Mouse (Mus musculus): ENCODE data around the gene Abcc10. TPM values are rescaled to one million over a fixed set of nuclear protein-coding genes. Genes with fewer than 3 reads are reported as not detected.

Abcc10 gene
- total RNA-seq, 2 experiments from 2014 or later, result 7.7 to 8.6 TPM

DNA sequence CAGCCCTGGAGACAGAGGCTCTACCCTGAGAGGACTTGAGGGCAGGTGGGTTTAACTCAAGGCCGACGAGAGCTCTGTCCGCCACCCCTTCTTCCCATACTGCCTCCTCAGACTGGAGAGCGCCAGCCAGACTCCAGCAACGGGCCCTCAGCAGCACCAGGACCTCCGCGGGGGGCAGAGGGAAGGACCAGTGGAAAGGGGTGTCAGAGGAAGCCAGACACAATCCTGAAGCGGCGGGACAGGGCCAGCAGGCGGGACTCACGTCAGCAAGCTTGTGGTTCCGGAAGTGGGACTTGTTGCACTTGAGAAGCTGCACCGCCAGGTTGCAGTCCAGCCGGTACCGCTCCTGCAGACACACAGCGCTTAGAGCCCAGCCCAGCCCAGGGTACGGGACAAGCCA lies 68.5 kb downstream of the Abcc10 start:
- no peak for DNase-seq (ENCODE audit: low spot score in 2 of 2)

DNA sequence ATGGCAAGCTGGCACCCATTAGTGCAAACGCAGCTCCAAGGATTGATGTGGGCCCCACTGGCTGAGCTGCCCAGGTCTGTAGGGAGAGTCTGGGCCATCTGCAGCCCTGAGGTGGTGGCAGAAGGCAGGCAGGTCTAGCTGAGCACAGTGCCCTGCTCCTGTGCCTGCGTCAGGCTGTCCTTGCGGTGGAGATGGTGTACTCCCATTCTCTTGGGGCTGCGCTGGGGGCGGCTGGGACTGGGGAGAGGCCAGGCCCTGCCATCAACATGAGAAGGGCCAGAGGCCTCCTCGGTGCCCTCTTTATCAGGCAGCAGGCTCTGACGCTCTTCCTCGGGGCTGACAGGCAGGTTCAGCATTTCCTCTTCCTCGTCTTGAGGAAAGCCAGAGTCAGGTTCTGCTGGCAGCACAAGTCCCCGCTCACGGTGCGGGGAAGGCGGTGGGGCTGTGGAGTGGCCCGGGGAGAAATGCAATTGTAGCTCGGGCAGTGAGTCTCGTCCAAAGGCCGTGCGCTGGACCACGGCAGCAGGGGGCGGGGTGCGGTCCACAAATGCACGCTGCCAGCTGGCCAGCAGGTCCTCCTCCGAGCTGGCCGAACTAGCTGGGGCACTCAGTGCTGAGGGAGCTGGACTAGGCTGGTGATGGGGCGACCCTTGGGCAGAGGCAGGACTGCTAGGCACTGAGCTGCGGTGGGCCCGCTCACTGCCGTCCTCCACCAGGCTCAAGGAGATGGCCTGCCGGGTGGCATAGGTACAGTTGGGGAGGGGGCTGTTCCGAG lies 69.7 kb downstream of the Abcc10 start:
- no peak for DNase-seq (ENCODE audit: low spot score in 2 of 2)

DNA sequence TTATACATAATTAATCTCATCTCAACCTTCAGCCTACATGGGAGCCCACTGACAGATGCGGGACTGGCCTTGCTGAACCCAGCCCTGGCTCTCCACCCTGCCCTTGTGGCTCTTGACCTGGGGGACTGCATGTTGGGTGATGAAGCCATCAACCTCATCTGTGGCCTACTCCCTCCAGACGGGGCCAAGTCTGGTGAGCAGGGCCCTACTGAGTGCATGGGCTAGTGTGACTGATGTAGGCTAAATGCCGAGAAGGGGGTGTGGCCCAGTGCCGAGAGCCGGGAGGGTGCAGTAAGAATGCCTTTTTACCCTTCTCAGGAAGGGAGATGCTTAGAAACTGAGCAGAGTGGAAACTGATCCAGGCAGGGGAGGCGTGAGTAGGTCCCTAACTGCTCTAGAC lies 73.0 kb downstream of the Abcc10 start:
- no peak for DNase-seq (ENCODE audit: low spot score in 2 of 2)

DNA sequence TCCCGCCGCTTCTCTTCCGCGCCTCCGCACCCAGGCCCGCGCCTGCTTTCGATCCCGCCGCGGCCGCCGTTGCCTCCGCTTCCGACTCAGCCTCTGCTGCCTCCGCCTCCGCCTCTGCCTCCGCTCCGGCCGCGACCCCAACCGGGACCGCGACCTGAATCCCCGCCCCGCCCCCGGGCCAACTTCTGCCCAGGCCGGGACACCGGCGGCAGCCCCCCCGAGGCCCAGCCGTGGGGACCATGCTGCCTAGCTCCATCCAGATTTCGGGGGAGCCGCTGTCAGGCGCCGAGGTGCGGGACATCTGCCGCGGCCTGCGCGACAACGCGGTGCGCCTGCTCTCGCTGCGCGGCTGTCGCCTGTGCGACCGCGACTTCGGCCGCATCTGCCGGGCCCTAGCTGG lies 74.0 kb downstream of the Abcc10 start:
- DNase-seq (ENCODE audit: low spot score in 2 of 2), result no peak

DNA sequence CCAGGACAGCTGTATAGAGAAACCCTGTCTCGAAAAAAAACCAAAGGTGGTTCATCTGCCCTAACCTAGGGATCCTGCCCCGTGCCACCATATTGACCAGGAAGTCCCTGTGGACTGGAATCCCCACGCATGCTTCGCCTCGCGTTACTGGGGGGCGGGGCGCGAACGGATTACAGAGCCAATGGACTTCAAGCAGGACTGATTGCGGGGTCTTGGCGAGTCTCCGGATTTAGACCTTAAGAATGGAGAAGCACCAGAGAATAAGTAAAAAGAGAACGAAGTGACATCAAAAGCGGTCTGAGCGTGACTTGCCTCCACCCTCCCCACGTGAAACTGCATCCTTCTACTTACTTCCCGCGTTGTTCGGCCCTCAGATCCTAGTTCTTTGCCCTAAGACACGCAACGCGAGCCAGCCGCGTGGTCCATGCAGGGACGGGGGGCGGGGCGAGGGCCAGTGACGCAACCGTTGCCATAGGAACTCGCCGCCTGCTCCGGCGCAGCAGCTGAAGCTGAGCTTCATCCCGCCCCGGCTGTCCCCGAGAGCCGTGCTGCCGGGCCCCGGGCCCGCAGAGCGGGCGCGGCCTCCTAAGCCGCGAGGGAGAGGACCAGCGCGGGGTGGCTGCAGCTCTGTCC lies 74.6 kb downstream of the Abcc10 start, which contains the start of gene Lrrc73:
Gene Lrrc73 (plus strand): TSS at position 80 of the 633 bp plus-strand sequence.
- DNase-seq (ENCODE audit: low spot score in 2 of 2), result peak; percentile 90 to 96

Other genes starting within 250 kb of the Abcc10 start
- gene Mrps18a, start 217.4 kb downstream of the Abcc10 start, total RNA-seq (2021), result 10 to 100 TPM; 86.4 to 93.2 TPM
- 10 to 100 TPM; 26.2 to 28.5 TPM for gene Rsph9, start 184.1 kb downstream of the Abcc10 start, total RNA-seq (2021)
- 10 to 100 TPM; 10.5 to 11.2 TPM for gene Mad2l1bp, start 174.8 kb downstream of the Abcc10 start, total RNA-seq (2021)
- gene Gtpbp2, start 167.3 kb downstream of the Abcc10 start, total RNA-seq (2021), result 100 to 1,000 TPM; 104 to 110 TPM
- gene Polh, start 125.7 kb downstream of the Abcc10 start, total RNA-seq (2021), result 1 to 10 TPM; 4.7 to 5.9 TPM
- 10 to 100 TPM; 46.6 to 47.2 TPM for gene Xpo5, start 125.6 kb downstream of the Abcc10 start, total RNA-seq (2021)
- 10 to 100 TPM; 36.0 to 38.5 TPM for gene Polr1c, start 80.3 kb downstream of the Abcc10 start, total RNA-seq (2021)
- 10 to 100 TPM; 85.0 to 99.1 TPM for gene Yipf3, start 80.3 kb downstream of the Abcc10 start, total RNA-seq (2021)
- gene Lrrc73, start 74.8 kb downstream of the Abcc10 start, total RNA-seq (2021), result 10 to 100 TPM; 62.4 to 68.0 TPM
- 10 to 100 TPM; 44.1 to 47.2 TPM for gene Tjap1, start 45.3 kb downstream of the Abcc10 start, total RNA-seq (2021)
- 10 to 100 TPM; 47.4 to 49.0 TPM for gene Dlk2, start 30.9 kb downstream of the Abcc10 start, total RNA-seq (2021)
- 10 to 100 TPM; 46.3 to 53.0 TPM for gene Zfp318, start 55.4 kb upstream of the Abcc10 start, total RNA-seq (2021)
- gene Crip3, start 100.6 kb upstream of the Abcc10 start, total RNA-seq (2021), result 1 to 10 TPM; 4.7 to 4.8 TPM
- under 1 TPM in 1 of 2 experiments, not detected in 1; 0.43 TPM for gene Slc22a7, start 110.1 kb upstream of the Abcc10 start, total RNA-seq (2021)
- gene Ttbk1, start 159.3 kb upstream of the Abcc10 start, total RNA-seq (2021), result 100 to 1,000 TPM; 117 to 120 TPM
- 1 to 10 TPM; 5.1 to 5.9 TPM for gene Dnph1, start 168.4 kb upstream of the Abcc10 start, total RNA-seq (2021)
- 10 to 100 TPM; 61.8 to 66.4 TPM for gene Cul9, start 218.0 kb upstream of the Abcc10 start, total RNA-seq (2021)
- 10 to 100 TPM; 80.8 to 89.0 TPM for gene Srf, start 227.8 kb upstream of the Abcc10 start, total RNA-seq (2021)